Mouse (Mus musculus): Measurements from ENCODE around the gene Chst11.

Chst11 gene

GRCm38 (mm10) chr10:82984950-82985699, at the start of gene Chst11:
Gene Chst11, plus strand, starts transcription at chr10:82985498.
- DNase-seq: peak; percentile 81 to 86

- DNase-seq: no peak
Measured at GRCm38 (mm10) chr10:82935774-82936173, 49.5 kb upstream of the Chst11 start.

- DNase-seq: no peak
Measured at GRCm38 (mm10) chr10:82953415-82953814, 31.9 kb upstream of the Chst11 start.

- peak in 1 of 2 experiments; percentile 14 for DNase-seq
Measured at GRCm38 (mm10) chr10:82955117-82955516, 30.2 kb upstream of the Chst11 start.

GRCm38 (mm10) chr10:82958218-82958761, 27.0 kb upstream of the Chst11 start:
- no peak for DNase-seq

- no peak for DNase-seq
Measured at GRCm38 (mm10) chr10:82959316-82959715, 26.0 kb upstream of the Chst11 start.

GRCm38 (mm10) chr10:82961302-82961701, 24.0 kb upstream of the Chst11 start:
- no peak for DNase-seq

- no peak for DNase-seq
Measured at GRCm38 (mm10) chr10:82962018-82962417, 23.3 kb upstream of the Chst11 start.

- no peak for DNase-seq
Measured at GRCm38 (mm10) chr10:82962472-82963020, 22.8 kb upstream of the Chst11 start.

- DNase-seq: no peak
Measured at GRCm38 (mm10) chr10:82964491-82964890, 20.8 kb upstream of the Chst11 start.

GRCm38 (mm10) chr10:82966672-82967071, 18.6 kb upstream of the Chst11 start:
- DNase-seq: no peak

GRCm38 (mm10) chr10:82969612-82970011, 15.7 kb upstream of the Chst11 start:
- no peak for DNase-seq

- DNase-seq: no peak
Measured at GRCm38 (mm10) chr10:82971549-82971948, 13.7 kb upstream of the Chst11 start.

GRCm38 (mm10) chr10:82974201-82974600, 11.1 kb upstream of the Chst11 start:
- no peak for DNase-seq

- no peak for DNase-seq
Measured at GRCm38 (mm10) chr10:82974627-82975177, 10.6 kb upstream of the Chst11 start.

GRCm38 (mm10) chr10:82975806-82976205, 9.5 kb upstream of the Chst11 start:
- no peak for DNase-seq

- DNase-seq: no peak
Measured at GRCm38 (mm10) chr10:82982286-82982685, 3.0 kb upstream of the Chst11 start.

- DNase-seq: peak; percentile 82
Measured at GRCm38 (mm10) chr10:82985700-82986131, 418 bp downstream of the Chst11 start.

- DNase-seq: peak; percentile 50
Measured at GRCm38 (mm10) chr10:82986251-82986992, 1.1 kb downstream of the Chst11 start.

- no peak for DNase-seq
Measured at GRCm38 (mm10) chr10:82986993-82987349, 1.7 kb downstream of the Chst11 start.

- no peak for DNase-seq
Measured at GRCm38 (mm10) chr10:82987394-82987793, 2.1 kb downstream of the Chst11 start.

- no peak for DNase-seq
Measured at GRCm38 (mm10) chr10:82989418-82990025, 4.2 kb downstream of the Chst11 start.

GRCm38 (mm10) chr10:82990918-82991317, 5.6 kb downstream of the Chst11 start:
- peak in 1 of 2 experiments; percentile 21 for DNase-seq
